Mouse (Mus musculus) layer of hippocampus, adult 2 months (tissue): ENCODE results near the gene Gm5134. TPM values are rescaled to one million over a fixed set of nuclear protein-coding genes. Genes with fewer than 3 reads are reported as not detected.

Experiments used
- DNase-seq, 2 experiments: peaks; one replicate each; pipeline ENCODE4 v3.0.0; 2022; ENCODE audit warnings: low spot score in 2 of 2
- H3K27ac ChIP-seq: fragments of 200-600 bp; 2 replicates; pipeline ENCODE4 v1.8.1; 2022
- H3K4me3 ChIP-seq: fragments of 200-600 bp; 2 replicates; pipeline ENCODE4 v1.8.1; 2022; ENCODE audit warnings: mild to moderate bottlenecking
- CTCF ChIP-seq: fragments of 200-600 bp; conservative IDR thresholded peaks from 2 replicates; pipeline ENCODE4 v1.8.1; 2022; ENCODE audit warnings: antibody characterized with exemption, mild to moderate bottlenecking, moderate library complexity
- long read RNA-seq, 2 experiments: library from polyadenylated mRNA; stranded (forward); transcript quantifications; one replicate each; pipeline ENCODE4 v2.0.0; 2021; ENCODE audit warnings: borderline mapping rate in 2 of 2
- total RNA-seq, 2 experiments: library from RNA; stranded (reverse); gene quantifications; 2 replicates each; pipeline ENCODE4 v1.2.3; 2021

Gm5134 gene
- total RNA-seq, result not detected
- long read RNA-seq, experiment 1, result 0 reads
- long read RNA-seq, experiment 2, partial matches to known transcripts, result 0 of 2 reads
- long read RNA-seq, experiment 2, other reads (novel, unspliced or antisense), result 2 of 2 reads

DNA sequence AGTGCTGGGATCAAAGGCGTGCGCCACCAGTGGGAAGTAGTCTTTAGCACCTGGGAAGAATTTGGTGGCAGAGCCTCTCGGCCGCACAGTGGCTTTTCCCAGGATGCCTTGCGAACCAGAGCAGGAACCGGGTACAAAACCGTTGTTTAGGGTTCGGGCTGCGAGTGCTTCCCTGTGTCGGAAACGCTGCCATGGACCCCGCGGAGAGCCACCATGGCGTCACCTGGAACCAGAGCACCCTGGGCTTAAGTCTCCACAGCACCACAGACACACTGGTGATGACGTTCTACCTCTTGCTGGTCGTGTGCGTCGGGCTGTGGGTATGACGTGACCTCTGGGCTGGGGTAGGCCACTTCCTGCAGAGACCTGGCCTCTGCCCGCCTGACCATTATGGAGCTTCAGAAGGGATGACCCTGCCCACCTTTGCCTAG is at the start of gene Gm5134:
Gene Gm5134, plus strand, starts transcription at position 134 of the 431 bp plus-strand sequence.
- no peak for DNase-seq
- TF ChIP-seq CTCF, result no peak
- Histone ChIP-seq H3K27ac (no peak within 1 kb of the TSS), H3K4me3 (no peak within 1 kb of the TSS)

DNA sequence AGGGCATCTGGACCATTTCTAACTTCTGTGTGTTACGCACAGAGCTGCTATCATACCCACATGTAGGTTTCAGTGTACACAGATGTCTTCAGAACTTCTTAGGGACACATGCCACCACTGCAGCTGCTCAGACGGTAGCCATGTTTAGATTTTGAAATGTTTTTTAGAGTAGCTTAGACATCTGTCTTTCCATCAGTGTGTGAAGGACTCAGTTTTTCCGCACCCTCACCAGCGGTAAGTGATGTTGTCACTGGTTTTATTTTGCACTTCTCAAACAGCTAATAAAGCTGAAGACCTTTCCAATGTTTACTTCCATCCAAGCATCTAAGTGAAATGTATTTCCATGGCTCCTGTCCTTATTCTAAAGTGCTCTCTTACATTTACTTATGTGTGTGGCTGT is 47.4 kb upstream of the Gm5134 start:
- no peak for TF ChIP-seq CTCF
- H3K4me3 ChIP-seq, result no peak overlapping the region
- H3K27ac ChIP-seq, result no peak overlapping the region
- DNase-seq, result no peak

GRCm38 (mm10) chr10:75910698-75911097 is 43.6 kb upstream of the Gm5134 start:
- TF ChIP-seq CTCF, result no peak
- DNase-seq, result no peak

GRCm38 (mm10) chr10:75913013-75913589 is 41.2 kb upstream of the Gm5134 start:
- no peak overlapping the region for H3K27ac ChIP-seq
- no peak for TF ChIP-seq CTCF
- no peak overlapping the region for H3K4me3 ChIP-seq
- DNase-seq, result no peak

More at GRCm38 (mm10) chr10:75910698-75911097, 43.6 kb upstream of the Gm5134 start:
- no peak overlapping the region for H3K4me3 ChIP-seq
- H3K27ac ChIP-seq, result no peak overlapping the region

DNA sequence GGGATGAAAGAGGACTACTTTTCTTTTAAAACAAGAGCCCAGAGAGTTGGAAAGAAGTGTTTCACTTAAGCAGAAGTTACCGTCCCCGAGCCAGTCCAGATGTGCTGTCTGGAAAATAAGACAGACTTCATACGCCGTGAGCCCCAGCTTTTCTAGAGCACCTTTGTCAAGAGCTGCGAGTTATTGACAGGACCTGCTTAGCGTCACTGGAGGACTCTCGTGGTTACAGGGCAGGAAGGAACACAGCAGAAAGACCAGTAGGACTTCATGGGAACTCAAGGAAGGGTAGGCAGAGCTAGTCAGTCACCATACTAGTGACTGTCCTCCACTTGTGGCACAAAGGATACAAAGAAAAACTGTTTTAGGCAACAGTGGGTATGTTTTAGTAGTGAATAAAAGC is 38.8 kb upstream of the Gm5134 start:
- Histone ChIP-seq H3K27ac (no peak overlapping the region), H3K4me3 (no peak overlapping the region)
- no peak for DNase-seq
- no peak for TF ChIP-seq CTCF

DNA sequence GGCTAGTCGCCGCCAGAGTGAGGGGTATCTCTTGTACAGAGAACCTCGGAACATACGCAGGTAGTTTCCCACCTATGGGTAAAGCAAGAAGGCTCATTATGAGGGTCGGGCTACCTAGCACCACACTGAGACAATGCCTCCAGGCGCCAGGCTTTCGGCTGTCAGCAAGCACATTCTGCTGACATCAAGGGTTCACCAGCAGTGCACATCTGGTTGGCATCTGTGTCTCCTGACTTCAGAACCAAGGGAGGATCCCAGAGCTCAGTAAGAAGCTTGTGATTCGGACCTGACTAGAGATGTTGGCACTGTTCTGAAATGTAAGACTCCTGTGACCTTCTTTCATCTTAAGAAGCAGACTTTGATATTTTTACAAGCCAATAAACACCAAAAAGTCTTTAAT is 37.5 kb upstream of the Gm5134 start:
- no peak overlapping the region for H3K27ac ChIP-seq
- DNase-seq, result no peak
- no peak for TF ChIP-seq CTCF
- no peak overlapping the region for H3K4me3 ChIP-seq

- no peak overlapping the region for H3K27ac ChIP-seq
- no peak overlapping the region for H3K4me3 ChIP-seq
- TF ChIP-seq CTCF, result no peak
- no peak for DNase-seq
These were observed 35.3 kb upstream of the Gm5134 start for GRCm38 (mm10) chr10:75919026-75919425.

DNA sequence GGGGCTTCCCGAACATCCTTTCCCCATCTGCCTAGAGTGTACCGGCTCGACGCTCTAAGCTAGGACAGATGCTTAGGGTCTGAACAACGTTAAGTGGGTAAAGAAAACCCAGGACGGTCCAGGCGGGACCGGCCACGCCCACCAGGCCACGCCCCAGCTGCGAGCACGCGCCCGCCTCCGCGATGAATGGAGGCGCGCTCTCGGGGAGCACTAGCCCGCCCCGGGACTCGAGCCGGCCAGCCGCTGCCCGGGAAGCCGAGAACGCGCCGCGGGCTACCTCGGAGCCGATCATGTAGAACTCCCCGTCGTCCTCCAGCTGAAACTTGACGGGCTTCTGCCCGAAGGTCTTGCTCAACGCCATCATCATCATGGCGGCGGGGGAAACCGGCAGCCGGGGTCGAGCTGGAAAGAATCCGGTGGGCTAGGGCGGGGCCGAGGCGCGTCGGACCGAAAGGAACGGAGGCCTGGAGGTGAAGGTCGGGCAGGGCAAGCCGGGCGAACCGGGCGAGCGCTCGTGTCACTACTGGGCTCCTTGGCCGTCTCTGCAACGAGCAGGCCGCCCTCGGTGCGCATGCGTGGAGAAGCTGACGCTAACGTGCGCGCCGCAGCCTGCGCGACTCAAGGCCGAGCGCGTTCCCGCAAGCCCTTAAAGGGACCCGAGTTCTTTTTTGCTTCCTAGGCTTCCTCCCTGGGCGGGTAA is 33.1 kb upstream of the Gm5134 start, which contains the start of gene Smarcb1:
Gene Smarcb1, minus strand, starts transcription at position 592 of the 700 bp plus-strand sequence.
- peak within 1 kb of the TSS; percentile 100 for H3K4me3 ChIP-seq
- TF ChIP-seq CTCF, result no peak
- peak; percentile 92 to 94 for DNase-seq
- H3K27ac ChIP-seq, result peak within 1 kb of the TSS; percentile 97

DNA sequence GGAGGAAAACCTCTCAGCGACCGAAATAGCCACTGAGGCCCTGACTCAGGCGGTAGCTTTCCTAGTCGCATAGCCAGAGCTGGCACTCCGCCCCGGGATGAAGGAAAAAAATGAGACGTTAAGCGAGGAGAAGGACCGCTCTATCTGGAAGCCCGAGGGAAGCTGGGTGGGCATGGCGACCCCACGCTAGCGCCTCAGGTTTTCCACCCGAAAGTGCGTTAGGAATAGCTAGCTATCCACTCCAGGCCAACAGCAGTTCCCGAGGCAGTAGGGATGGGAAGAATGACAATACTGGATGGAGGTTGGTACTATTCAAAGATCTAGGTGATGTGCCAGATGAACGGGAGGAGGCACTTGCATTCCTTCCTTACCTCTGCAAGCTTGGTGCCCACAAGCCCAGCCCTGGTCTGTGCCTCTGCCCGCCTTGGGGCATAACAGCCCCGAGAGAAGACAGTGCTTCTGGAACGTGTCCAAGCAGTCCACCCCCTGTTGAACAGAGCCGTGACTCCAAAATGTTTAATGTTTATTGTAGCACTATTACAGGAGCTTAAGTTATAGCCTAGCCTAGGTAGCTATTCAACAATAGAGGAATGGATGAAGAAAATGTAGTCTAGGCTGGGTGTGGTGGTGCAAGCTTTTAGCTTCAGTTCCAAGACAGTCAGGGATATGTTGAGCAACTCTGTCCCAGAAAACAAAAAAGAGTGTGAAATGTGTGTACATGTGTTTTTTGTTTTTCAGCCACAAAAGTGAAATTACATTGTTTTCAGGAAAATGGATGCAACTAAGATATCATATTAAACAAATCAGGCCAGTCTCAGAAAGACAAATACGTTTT is 32.4 kb upstream of the Gm5134 start:
- Histone ChIP-seq H3K27ac (peak overlapping the region; percentile 97), H3K4me3 (peak overlapping the region; percentile 100)
- TF ChIP-seq CTCF, result no peak
- no peak for DNase-seq

GRCm38 (mm10) chr10:75924324-75924723 is 30.0 kb upstream of the Gm5134 start:
- no peak for DNase-seq
- no peak overlapping the region for H3K4me3 ChIP-seq
- TF ChIP-seq CTCF, result peak; percentile 63
- no peak overlapping the region for H3K27ac ChIP-seq

GRCm38 (mm10) chr10:75926396-75926795 is 27.9 kb upstream of the Gm5134 start:
- no peak overlapping the region for H3K4me3 ChIP-seq
- no peak overlapping the region for H3K27ac ChIP-seq
- no peak for DNase-seq
- no peak for TF ChIP-seq CTCF

GRCm38 (mm10) chr10:75930304-75930703 is 24.0 kb upstream of the Gm5134 start:
- H3K27ac ChIP-seq, result no peak overlapping the region
- DNase-seq, result no peak
- no peak for TF ChIP-seq CTCF
- H3K4me3 ChIP-seq, result no peak overlapping the region

GRCm38 (mm10) chr10:75931311-75931710 is 23.0 kb upstream of the Gm5134 start:
- no peak for DNase-seq
- H3K4me3 ChIP-seq, result no peak overlapping the region
- no peak for TF ChIP-seq CTCF

More at GRCm38 (mm10) chr10:75931311-75931710, 23.0 kb upstream of the Gm5134 start:
- H3K27ac ChIP-seq, result no peak overlapping the region
